Mouse (Mus musculus) megakaryocyte, adult 5-6 weeks (primary cell): ENCODE results near the gene Pear1. TPM values are rescaled to one million over a fixed set of nuclear protein-coding genes. Genes with fewer than 3 reads are reported as not detected.

Experiments used
- ATAC-seq: 2 replicates; pipeline ENCODE4 v1.8.0; 2016; ENCODE audit warnings: mild to moderate bottlenecking, inconsistent platforms; ENCODE audit not compliant: poor library complexity, severe bottlenecking
- total RNA-seq, 2 experiments: library from RNA; stranded (forward) in 1 of 2; stranded (reverse) in 1 of 2; fragments of 153-499, 151-499 nt in 1 of 2; fragments of 221-1000, 200-1000 nt in 1 of 2; gene quantifications; 2 replicates each; pipeline versions ENCODE4 v1.2.3 to v1.2.4; 2015 to 2017

The Pear1 gene
- total RNA-seq, 2 experiments from 2014 or later = 0.77 to 1.9 TPM

- ATAC-seq = no peak
Measured at GRCm38 (mm10) chr3:87733984-87734761, 89.9 kb downstream of the Pear1 start.

GRCm38 (mm10) chr3:87733098-87733497 is 91.0 kb downstream of the Pear1 start:
- no peak for ATAC-seq

- ATAC-seq = no peak
Measured at GRCm38 (mm10) chr3:87728696-87729095, 95.4 kb downstream of the Pear1 start.

GRCm38 (mm10) chr3:87726191-87726590 is 97.9 kb downstream of the Pear1 start:
- ATAC-seq = no peak

DNA sequence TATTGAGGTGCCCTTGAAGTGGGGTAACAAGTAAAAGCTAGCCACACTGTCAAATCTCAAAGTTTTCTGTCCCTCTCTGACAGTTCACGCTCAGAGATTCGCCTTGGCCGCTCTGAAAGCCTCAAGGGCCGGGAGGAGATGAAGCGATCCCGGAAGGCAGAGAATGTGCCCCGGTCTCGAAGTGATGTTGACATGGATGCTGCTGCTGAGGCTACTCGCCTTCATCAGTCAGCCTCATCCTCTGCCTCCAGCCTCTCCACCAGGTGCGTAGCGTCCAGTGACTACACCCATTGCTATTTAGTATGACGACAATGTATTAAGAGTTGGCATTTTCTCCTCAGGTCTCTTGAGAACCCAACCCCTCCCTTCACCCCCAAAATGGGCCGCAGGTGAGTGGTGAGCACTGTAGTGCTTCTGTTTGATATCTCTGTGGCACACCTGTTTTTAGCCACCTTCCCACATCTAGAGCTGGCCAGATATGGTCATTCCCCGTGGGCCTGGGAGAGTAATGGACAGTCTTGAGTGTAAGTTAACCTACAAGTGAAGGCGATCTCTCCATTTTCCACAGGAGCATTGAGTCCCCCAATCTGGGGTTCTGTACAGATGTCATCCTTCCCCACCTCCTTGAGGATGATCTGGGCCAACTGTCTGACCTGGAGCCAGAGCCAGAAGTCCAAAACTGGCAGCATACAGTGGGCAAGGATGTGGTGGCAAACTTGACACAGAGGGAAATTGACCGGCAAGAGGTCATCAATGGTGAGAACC is 98.5 kb downstream of the Pear1 start:
- no peak for ATAC-seq

DNA sequence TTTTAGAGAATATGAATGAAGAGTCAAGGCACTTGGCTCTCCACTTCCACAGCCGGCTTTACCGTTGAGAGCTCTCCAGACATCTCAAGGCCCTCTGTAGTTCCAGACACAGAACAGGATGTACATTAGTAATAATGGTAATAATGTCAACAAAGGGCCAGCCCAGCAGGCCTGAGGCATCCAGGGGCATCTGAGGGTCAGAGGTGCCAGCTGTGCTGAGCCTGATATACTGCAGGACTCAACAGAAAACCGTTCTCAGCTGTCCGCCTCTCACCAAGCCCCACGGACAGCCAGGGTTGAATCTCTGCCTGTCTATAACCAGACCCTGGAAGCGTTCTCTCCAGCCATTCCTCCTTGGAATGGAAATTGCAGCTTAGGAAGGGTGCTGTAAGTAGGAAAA is 99.5 kb downstream of the Pear1 start:
- ATAC-seq = no peak

DNA sequence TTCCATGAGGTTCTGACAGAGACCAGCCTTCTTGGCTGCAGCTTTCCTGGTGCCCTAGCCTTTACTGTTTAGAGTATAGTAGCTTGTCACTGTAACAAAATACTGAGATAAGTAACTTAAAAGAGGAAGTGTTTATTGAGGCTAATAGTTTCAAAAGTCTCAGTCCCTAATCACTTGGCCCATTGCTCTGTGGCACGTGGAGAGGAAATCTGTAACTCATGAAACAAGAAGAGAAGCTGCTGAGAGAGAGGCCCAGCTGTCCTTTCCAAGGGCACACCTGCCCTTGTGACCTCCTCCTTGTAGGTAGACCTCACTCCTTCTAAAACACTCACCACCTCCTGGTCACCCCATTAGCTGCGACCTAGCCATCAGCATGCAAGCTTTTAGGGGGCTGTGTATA is 105.6 kb downstream of the Pear1 start:
- ATAC-seq = peak; percentile 51; the same call in 1 of the 2 replicates

Other genes starting within 250 kb of the Pear1 start
- gene Arhgef11, start 206.7 kb downstream of the Pear1 start, total RNA-seq (2015) = 18.9 and 20.3 TPM in 2 replicates
- gene Arhgef11, start 206.7 kb downstream of the Pear1 start, total RNA-seq (2017) = 14.1 and 19.8 TPM in 2 replicates
- not detected in 2 replicates for gene Lrrc71, start 75.7 kb downstream of the Pear1 start, total RNA-seq (2015)
- 0.04 TPM in 1 of 2 replicates, not detected in the other for gene Lrrc71, start 75.7 kb downstream of the Pear1 start, total RNA-seq (2017)
- not detected in 2 replicates for gene Ntrk1, start 29.1 kb downstream of the Pear1 start, total RNA-seq (2015)
- gene Ntrk1, start 29.1 kb downstream of the Pear1 start, total RNA-seq (2017) = not detected in 2 replicates
- not detected in 2 replicates for gene Insrr, start 27.4 kb downstream of the Pear1 start, total RNA-seq (2015)
- gene Insrr, start 27.4 kb downstream of the Pear1 start, total RNA-seq (2017) = not detected in 2 replicates
- 1.9 and 2.7 TPM in 2 replicates for gene Sh2d2a, start 22.4 kb upstream of the Pear1 start, total RNA-seq (2015)
- 0.70 and 1.4 TPM in 2 replicates for gene Sh2d2a, start 22.4 kb upstream of the Pear1 start, total RNA-seq (2017)
- 16.8 and 18.9 TPM in 2 replicates for gene Prcc, start 61.3 kb upstream of the Pear1 start, total RNA-seq (2015)
- 18.5 and 22.2 TPM in 2 replicates for gene Prcc, start 61.3 kb upstream of the Pear1 start, total RNA-seq (2017)
- gene Hdgf, start 82.0 kb upstream of the Pear1 start, total RNA-seq (2015) = 131 and 154 TPM in 2 replicates
- 217 and 229 TPM in 2 replicates for gene Hdgf, start 82.0 kb upstream of the Pear1 start, total RNA-seq (2017)
- 134 and 135 TPM in 2 replicates for gene Mrpl24, start 95.2 kb upstream of the Pear1 start, total RNA-seq (2015)
- 99.8 and 106 TPM in 2 replicates for gene Mrpl24, start 95.2 kb upstream of the Pear1 start, total RNA-seq (2017)
- 27.5 and 28.8 TPM in 2 replicates for gene Isg20l2, start 106.0 kb upstream of the Pear1 start, total RNA-seq (2015)
- gene Isg20l2, start 106.0 kb upstream of the Pear1 start, total RNA-seq (2017) = 25.0 and 26.3 TPM in 2 replicates
- gene Rrnad1, start 106.4 kb upstream of the Pear1 start, total RNA-seq (2015) = 7.2 and 7.8 TPM in 2 replicates
- 8.7 and 10.2 TPM in 2 replicates for gene Rrnad1, start 106.4 kb upstream of the Pear1 start, total RNA-seq (2017)
- 1.3 TPM in 1 of 2 replicates, not detected in the other for gene Crabp2, start 124.4 kb upstream of the Pear1 start, total RNA-seq (2015)
- not detected in 2 replicates for gene Crabp2, start 124.4 kb upstream of the Pear1 start, total RNA-seq (2017)
- gene Nes, start 146.8 kb upstream of the Pear1 start, total RNA-seq (2015) = not detected in 2 replicates
- gene Nes, start 146.8 kb upstream of the Pear1 start, total RNA-seq (2017) = not detected in 2 replicates
- gene Bcan, start 175.9 kb upstream of the Pear1 start, total RNA-seq (2015) = not detected in 2 replicates
- gene Bcan, start 175.9 kb upstream of the Pear1 start, total RNA-seq (2017) = not detected in 2 replicates
- not detected in 2 replicates for gene Hapln2, start 203.3 kb upstream of the Pear1 start, total RNA-seq (2015)
- gene Hapln2, start 203.3 kb upstream of the Pear1 start, total RNA-seq (2017) = not detected in 2 replicates
- 7.3 TPM in 2 replicates for gene Gpatch4, start 218.8 kb upstream of the Pear1 start, total RNA-seq (2015)
- gene Gpatch4, start 218.8 kb upstream of the Pear1 start, total RNA-seq (2017) = 9.5 and 10.1 TPM in 2 replicates
- 48.2 and 56.4 TPM in 2 replicates for gene Naxe, start 234.2 kb upstream of the Pear1 start, total RNA-seq (2015)
- 17.8 and 29.3 TPM in 2 replicates for gene Naxe, start 234.2 kb upstream of the Pear1 start, total RNA-seq (2017)